Mouse (Mus musculus): ENCODE data around the gene Gm37240.

The Gm37240 gene

DNA sequence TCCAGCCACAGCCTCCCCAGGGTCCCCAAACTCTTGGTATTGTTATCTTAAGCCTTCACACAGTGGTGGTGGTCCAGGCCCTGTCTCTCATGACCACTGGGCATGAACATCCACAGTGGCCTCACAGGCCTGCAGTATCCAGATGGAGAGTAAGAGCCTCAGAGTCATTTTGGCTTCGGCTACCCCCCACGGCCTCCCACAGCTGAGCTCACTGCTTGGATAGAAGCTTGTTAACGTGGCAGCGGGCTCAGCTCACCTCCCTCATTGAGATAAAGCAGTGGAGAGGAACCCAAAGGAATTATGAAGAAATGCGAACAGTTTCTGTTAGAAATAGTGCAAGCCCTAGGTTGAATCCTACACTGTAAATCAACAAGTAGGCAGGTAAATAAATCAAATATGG lies 1439.5 kb downstream of the Gm37240 start:
- CTCF ChIA-PET = no interaction called here
